Mouse (Mus musculus) stomach, embryonic 14.5 days (tissue): ENCODE measurements at regions not wholly inside any gene's neighbourhood (a gene's known extent, or its start where the extent isn't known, plus 50 kb on each side); places are given as distances from the start of the nearest gene placed in this dataset.
A peak's percentile ranks its signal among the peaks of the same experiment; 100 is the strongest.

Experiments used
- ATAC-seq: fragments of 200-750 bp; cut with Nextera tagmentation; 2 replicates; pipeline ENCODE4 v1.8.0; 2017; ENCODE audit warnings: low read depth, moderate TSS enrichment; ENCODE audit not compliant: insufficient number of reproducible peaks, insufficient read depth, low FRiP score
- H3K27ac ChIP-seq: fragments of 300-500 bp; sonication (generic); 2 replicates; pipeline ENCODE4 v1.5.1; 2014; ENCODE audit warnings: mild to moderate bottlenecking, low read length, moderate library complexity, mixed read lengths
- H3K27me3 ChIP-seq: fragments of 300-500 bp; sonication (generic); 2 replicates; pipeline ENCODE4 v1.6.1; 2014; ENCODE audit warnings: low read length, control low read depth, mixed read lengths; ENCODE audit not compliant: control insufficient read depth, insufficient read depth
- H3K36me3 ChIP-seq: fragments of 300-500 bp; sonication (generic); 2 replicates; pipeline ENCODE4 v1.6.1; 2014; ENCODE audit warnings: mild to moderate bottlenecking, control low read depth, low read length, moderate library complexity, mixed read lengths; ENCODE audit not compliant: control insufficient read depth, insufficient read depth
- H3K4me1 ChIP-seq: fragments of 300-500 bp; sonication (generic); 2 replicates; pipeline ENCODE4 v1.6.1; 2014; ENCODE audit warnings: low read length, control low read depth, mixed read lengths; ENCODE audit not compliant: control insufficient read depth, insufficient read depth
- H3K4me2 ChIP-seq: fragments of 300-500 bp; sonication (generic); replicated peaks from 2 replicates; pipeline ENCODE4 v1.6.1; 2014; ENCODE audit warnings: low read depth, low read length, control low read depth
- H3K4me3 ChIP-seq: fragments of 300-500 bp; sonication (generic); 2 replicates; pipeline ENCODE4 v1.5.1; 2014; ENCODE audit warnings: low read depth, low read length, control low read depth
- H3K9ac ChIP-seq: fragments of 300-500 bp; sonication (generic); replicated peaks from 2 replicates; pipeline ENCODE4 v1.6.1; 2014; ENCODE audit warnings: low read depth, mild to moderate bottlenecking, control low read depth, low read length, moderate library complexity, mixed read lengths
- H3K9me3 ChIP-seq: fragments of 300-500 bp; sonication (generic); 2 replicates; pipeline ENCODE4 v1.6.1; 2016; ENCODE audit warnings: low read depth, low read length, control low read depth; ENCODE audit not compliant: control insufficient read depth
- WGBS: fragments of 180-500 bp; shearing (Covaris S2); extraction: QIAGEN DNeasy Blood & Tissue Kit; methylation state at CpG from one replicate; pipeline ENCODE4 v1.1.7; 2014; 5-methylcytosine and 5-hydroxymethylcytosine counted together

DNA sequence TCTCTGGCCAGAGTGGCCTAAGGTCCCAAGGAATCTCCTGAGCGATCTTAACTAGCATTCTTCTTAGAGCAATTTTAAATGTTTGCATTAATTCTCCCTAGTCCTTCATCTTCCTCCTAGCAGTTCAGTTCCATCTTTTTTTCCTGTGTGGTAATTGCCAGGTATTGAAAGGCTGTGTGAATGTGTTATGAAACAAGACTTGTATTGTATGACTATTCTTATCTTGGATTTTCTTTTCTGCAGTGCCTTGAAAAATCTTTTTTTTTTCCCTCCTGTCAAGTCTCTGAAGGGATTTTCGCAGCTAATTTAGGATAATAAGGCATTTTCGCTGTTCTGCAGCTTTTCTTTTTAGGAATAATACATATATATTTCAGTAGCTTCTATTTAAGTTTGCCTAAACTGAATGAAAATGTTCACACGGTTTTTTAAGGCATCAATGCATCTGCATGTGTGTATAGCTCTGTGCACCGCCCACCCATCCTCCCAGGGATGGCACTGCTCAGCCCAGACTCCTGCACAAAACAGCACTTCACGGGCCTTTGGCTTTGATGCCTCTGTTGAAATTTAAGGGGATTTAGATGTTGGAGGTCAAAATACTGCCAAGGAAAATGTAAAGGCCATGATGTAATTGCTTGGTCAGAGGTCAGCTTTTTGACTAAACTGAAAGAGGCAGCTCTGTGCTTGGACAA is 132.4 kb downstream of the Fgf9 start:
- Histone ChIP-seq H3K9me3 (no peaks in the 10 kb centered on the region), H3K27ac (no peak overlapping the region), H3K4me3 (no peak overlapping the region), H3K36me3 (no peaks in the 10 kb centered on the region), H3K27me3 (no peaks in the 10 kb centered on the region), H3K4me1 (no peaks in the 10 kb centered on the region), H3K9ac (no peak overlapping the region), H3K4me2 (no peak overlapping the region)
- ATAC-seq = no peak
- WGBS = 63% methylated on average over 6 of the region's 6 CpGs

DNA sequence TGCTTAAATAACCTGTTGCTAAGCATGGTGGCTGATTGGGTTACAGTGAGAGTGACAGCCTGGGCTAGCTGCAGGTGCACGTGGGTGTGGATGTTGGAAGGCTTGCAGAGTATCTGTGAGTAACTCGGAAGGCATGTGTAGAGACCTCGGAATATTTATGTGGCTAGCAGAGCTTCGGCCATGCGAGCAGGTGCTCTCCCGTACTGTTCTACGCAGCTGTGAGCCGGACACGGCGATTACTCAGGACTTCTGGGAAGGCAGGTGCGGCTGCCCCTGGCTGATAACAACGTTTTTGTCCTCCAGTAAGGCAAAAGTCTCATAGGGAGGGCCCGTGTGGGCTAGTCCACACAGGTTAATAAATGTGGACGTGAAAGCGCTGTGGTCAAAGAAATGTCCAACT is 119.6 kb downstream of the Fgf9 start:
- peak; percentile 63; the same call in 1 of the 2 replicates for ATAC-seq
- no peak overlapping the region for H3K4me2 ChIP-seq
- H3K27me3 ChIP-seq = no peaks in the 10 kb centered on the region
- no peaks in the 10 kb centered on the region for H3K9me3 ChIP-seq
- no peaks in the 10 kb centered on the region for H3K4me1 ChIP-seq
- H3K9ac ChIP-seq = no peak overlapping the region
- H3K4me3 ChIP-seq = no peak overlapping the region
- H3K36me3 ChIP-seq = no peaks in the 10 kb centered on the region
- no peak overlapping the region for H3K27ac ChIP-seq
- 66% methylated on average over 15 of the region's 15 CpGs for WGBS

DNA sequence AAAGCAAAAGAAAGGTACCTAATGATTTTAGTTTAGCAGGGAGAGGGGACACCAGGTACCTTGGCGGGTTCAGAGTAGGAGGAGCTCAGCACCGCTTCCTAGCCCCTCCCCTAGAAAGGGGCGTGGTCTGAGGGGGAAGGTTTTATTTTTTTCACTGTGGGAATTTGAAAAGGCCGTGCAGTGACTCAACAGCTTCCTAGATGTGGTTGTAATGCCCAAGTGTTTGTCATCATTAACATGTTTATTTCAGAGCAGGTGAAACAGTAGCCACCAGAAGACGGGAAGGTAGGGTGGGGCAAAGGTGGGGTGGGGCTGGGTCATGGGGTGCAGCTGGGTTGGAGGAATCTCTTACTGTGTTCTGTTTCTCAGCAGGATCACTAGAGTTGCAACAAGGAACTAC is 112.5 kb downstream of the Fgf9 start:
- H3K4me1 ChIP-seq = no peaks in the 10 kb centered on the region

DNA sequence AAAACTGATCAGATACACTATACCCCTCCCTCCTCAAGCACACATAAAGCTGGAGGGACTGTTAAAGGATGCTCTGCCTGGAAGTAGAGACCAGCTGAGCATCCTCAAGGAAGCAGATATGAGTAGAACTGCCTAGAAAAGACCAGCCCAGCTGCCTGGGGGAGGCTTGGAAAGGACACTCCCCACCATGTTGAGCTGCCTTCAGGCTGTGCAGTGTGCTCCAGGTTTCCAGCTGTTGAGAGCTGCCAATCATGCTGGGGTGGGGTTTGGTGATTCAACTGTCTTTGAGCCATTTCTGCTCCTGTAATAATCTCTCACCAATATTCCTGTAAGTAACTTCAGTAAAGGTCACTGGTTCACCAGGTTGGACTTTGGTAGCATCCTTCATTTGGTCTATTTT is 110.4 kb downstream of the Fgf9 start:
- Histone ChIP-seq H3K4me2 (no peak overlapping the region), H3K27ac (no peak overlapping the region), H3K36me3 (no peaks in the 10 kb centered on the region), H3K27me3 (no peaks in the 10 kb centered on the region), H3K9me3 (no peaks in the 10 kb centered on the region), H3K4me3 (no peak overlapping the region), H3K9ac (no peak overlapping the region), H3K4me1 (no peaks in the 10 kb centered on the region)
- no peak for ATAC-seq

More for the DNA sequence above, 112.5 kb downstream of the Fgf9 start:
- Histone ChIP-seq H3K9ac (no peak overlapping the region), H3K27ac (no peak overlapping the region), H3K9me3 (no peaks in the 10 kb centered on the region), H3K27me3 (no peaks in the 10 kb centered on the region), H3K36me3 (no peaks in the 10 kb centered on the region), H3K4me2 (no peak overlapping the region), H3K4me3 (no peak overlapping the region)
- 56% methylated on average over 5 of the region's 5 CpGs for WGBS
- ATAC-seq = no peak

DNA sequence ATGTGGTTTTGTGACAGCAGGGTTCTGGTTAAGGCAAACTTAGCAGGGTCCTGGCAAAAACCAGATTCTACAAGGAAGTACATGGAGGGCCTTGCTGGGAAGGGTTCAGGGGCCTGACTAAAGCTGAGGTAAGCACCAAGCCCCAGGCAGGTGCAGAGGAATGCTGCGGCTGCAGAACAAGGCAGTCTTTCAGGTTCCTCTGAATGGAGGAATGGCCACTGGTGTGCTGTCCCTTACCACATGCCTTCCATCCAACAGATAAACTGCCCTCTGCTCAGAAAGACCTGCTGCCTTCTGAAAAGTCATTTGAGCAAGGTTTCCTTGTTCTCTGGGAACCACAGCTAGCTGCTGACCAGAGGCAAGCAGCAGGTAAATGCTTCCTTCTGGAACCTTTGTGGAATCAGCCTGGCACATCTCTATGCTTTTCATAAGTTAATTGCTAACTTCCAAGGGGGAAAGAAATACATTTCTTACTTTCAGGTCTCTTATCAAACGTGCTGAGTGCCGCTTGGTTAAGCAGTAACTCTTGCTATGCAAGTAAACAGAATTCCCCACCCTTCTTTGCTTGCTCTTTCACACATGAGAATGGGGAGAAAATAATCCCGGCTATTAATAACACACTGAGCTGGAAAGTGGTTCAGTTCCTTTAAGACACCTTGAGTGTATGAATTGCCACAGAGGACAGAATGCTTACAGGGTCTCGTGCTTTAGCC is 105.5 kb downstream of the Fgf9 start:
- H3K36me3 ChIP-seq = no peaks in the 10 kb centered on the region
- no peaks in the 10 kb centered on the region for H3K9me3 ChIP-seq
- peak overlapping the region; percentile 89 for H3K27ac ChIP-seq
- H3K4me1 ChIP-seq = no peaks in the 10 kb centered on the region
- 62% methylated on average over 5 of the region's 5 CpGs for WGBS
- H3K4me2 ChIP-seq = no peak overlapping the region
- H3K4me3 ChIP-seq = no peak overlapping the region
- H3K9ac ChIP-seq = no peak overlapping the region
- peak; percentile 76 for ATAC-seq
- H3K27me3 ChIP-seq = no peaks in the 10 kb centered on the region

DNA sequence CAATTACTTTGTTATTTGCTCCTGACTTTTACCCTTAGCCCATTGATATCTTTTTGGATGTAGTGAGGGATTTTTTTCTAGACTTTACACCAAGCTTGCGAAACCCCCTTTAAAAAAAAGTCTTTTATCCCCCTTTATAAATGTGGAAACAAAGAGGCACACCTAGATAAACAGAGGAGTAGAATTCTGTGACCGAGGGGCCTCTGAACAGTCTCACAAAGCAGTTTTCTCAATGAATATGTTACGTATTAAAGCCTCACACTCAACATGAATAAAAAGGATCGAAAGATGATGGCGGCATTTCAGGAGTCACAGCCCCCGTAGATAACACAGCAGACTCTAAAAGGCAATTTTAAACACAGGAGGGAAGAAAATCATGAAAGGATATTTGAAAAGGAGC is 104.2 kb downstream of the Fgf9 start:
- peak; percentile 62; the same call in 1 of the 2 replicates for ATAC-seq
- peak overlapping the region; percentile 39; the same call in 1 of the 2 replicates for H3K27ac ChIP-seq
- WGBS = 59% methylated on average over 6 of the region's 6 CpGs

DNA sequence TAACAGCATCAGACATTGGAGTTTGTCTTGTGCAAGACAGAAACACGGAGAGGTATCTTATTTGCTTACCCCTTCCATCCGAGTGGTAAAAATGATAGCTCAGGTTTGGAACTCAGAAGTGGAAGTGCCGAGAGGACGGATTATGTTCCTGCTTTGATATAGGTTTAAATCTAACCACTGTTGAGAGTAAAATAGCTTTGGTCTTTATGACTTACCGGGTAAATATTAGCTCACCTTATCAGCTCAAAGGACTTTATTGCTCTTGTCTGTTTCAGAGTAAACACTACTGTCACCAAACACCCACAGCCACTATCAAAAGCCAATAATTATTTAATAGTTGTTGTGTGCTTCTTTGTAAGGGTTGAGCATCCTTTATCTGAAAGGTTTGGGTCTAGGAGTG is 98.6 kb downstream of the Fgf9 start:
- no peaks in the 10 kb centered on the region for H3K36me3 ChIP-seq
- H3K4me2 ChIP-seq = no peak overlapping the region
- H3K4me1 ChIP-seq = no peaks in the 10 kb centered on the region
- H3K27me3 ChIP-seq = no peaks in the 10 kb centered on the region
- ATAC-seq = no peak
- H3K9me3 ChIP-seq = no peaks in the 10 kb centered on the region
- H3K4me3 ChIP-seq = no peak overlapping the region
- 50% methylated on average over 5 of the region's 5 CpGs for WGBS
- no peak overlapping the region for H3K27ac ChIP-seq
- no peak overlapping the region for H3K9ac ChIP-seq

More for the DNA sequence above, 104.2 kb downstream of the Fgf9 start:
- H3K9me3 ChIP-seq = no peaks in the 10 kb centered on the region
- H3K4me3 ChIP-seq = no peak overlapping the region
- H3K27me3 ChIP-seq = no peaks in the 10 kb centered on the region
- H3K4me1 ChIP-seq = no peaks in the 10 kb centered on the region
- no peak overlapping the region for H3K4me2 ChIP-seq
- no peaks in the 10 kb centered on the region for H3K36me3 ChIP-seq
- H3K9ac ChIP-seq = no peak overlapping the region
